8 mouse cellular contexts compared by ENCODE assay signal in genomic region chr10:59577871-59578801, GRCm38 (mm10). TPM values are rescaled to one million over a fixed set of nuclear protein-coding genes. Genes with fewer than 3 reads are reported as not detected.
DNase-seq lines count a peak whose midpoint lies in the region; ATAC-seq and TF ChIP-seq lines count a peak whose summit lies in the region.

No protein-coding gene starts in this region.

- 77% methylated on average over 12 of the region's 12 CpGs for WGBS in forebrain, embryonic 10.5 days
- 80% methylated on average over 12 of the region's 12 CpGs for WGBS in forebrain, embryonic 14.5 days
- 65% methylated on average over 12 of the region's 12 CpGs for WGBS in neural tube, embryonic 14.5 days

- DNase-seq in forebrain, embryonic 10.5 days (ENCODE audit: extremely low spot score, low spot score): no peak
- DNase-seq in forebrain, embryonic 14.5 days (ENCODE audit: low spot score): no peak
- peak; percentile 78 for DNase-seq in CH12.LX (ENCODE audit: extremely low read depth)
- DNase-seq in embryo, embryonic 10.5 days (ENCODE audit: low spot score): peak; percentile 74
- peak; percentile 25 to 28 for DNase-seq in heart, postnatal 14 days
- DNase-seq in liver: peak; percentile 29
- no peak for DNase-seq in layer of hippocampus, postnatal 36 days

- peaks cover 28% of the 10 kb centered on the region for H3K4me1 ChIP-seq in forebrain, embryonic 10.5 days
- no peaks in the 10 kb centered on the region for H3K4me1 ChIP-seq in forebrain, embryonic 14.5 days (ENCODE audit: control insufficient read depth, insufficient read depth, low read length)
- H3K4me1 ChIP-seq in CH12.LX (ENCODE audit: control insufficient read depth in 1 of 2, insufficient read depth in 2 of 2): peaks cover 14 to 36% of the 10 kb centered on the region in 2 experiments
- peaks cover 7% of the 10 kb centered on the region; the same call in 1 of the 2 replicates for H3K4me1 ChIP-seq in neural tube, embryonic 14.5 days (ENCODE audit: control insufficient read depth, insufficient read depth, low read length)

- no peak overlapping the region for H3K9ac ChIP-seq in forebrain, embryonic 14.5 days (ENCODE audit: low read length)
- no peak overlapping the region; the same call in 1 of the 2 replicates for H3K9ac ChIP-seq in CH12.LX (ENCODE audit: insufficient read depth, low read depth)
- H3K9ac ChIP-seq in neural tube, embryonic 14.5 days (replicated peaks; ENCODE audit: low read depth, low read length): no peak overlapping the region

- TF ChIP-seq RAD21 in CH12.LX (IDR thresholded peaks at IDR 0.05; ENCODE audit: low read depth, low read length): no peak

- TF ChIP-seq EP300 in CH12.LX (IDR thresholded peaks at IDR 0.05; ENCODE audit: low read length): peak; percentile 60

- TF ChIP-seq CTCF in CH12.LX (conservative IDR thresholded peaks at IDR 0.05 in 1 of 2, IDR thresholded peaks at IDR 0.05 in 1 of 2; ENCODE audit: low read depth in 2 of 2, low read length in 2 of 2): no peak

- in situ Hi-C loops in CH12.LX (cut with MboI; ENCODE audit: low pct_ligation_motif_present, low pct_unique_long_range_greater_than_20kb, low sequenced_read_pairs): no loop called here

- peak overlapping the region; percentile 44; the same call in 1 of the 2 replicates for H3K27ac ChIP-seq in forebrain, embryonic 10.5 days
- no peak overlapping the region for H3K27ac ChIP-seq in forebrain, embryonic 14.5 days (ENCODE audit: low read depth, low read length)
- H3K27ac ChIP-seq in CH12.LX (ENCODE audit: insufficient read depth, low read depth): peak overlapping the region; percentile 37; the same call in 1 of the 2 replicates
- peak overlapping the region; percentile 4; the same call in 1 of the 2 replicates for H3K27ac ChIP-seq in neural tube, embryonic 14.5 days (ENCODE audit: low read depth, low read length)

- peaks cover 15% of the 10 kb centered on the region for H3K36me3 ChIP-seq in forebrain, embryonic 10.5 days (replicated peaks)
- H3K36me3 ChIP-seq in forebrain, embryonic 14.5 days (ENCODE audit: control insufficient read depth, insufficient read depth, low read length): no peaks in the 10 kb centered on the region
- peaks cover 0 to 7% of the 10 kb centered on the region in 2 experiments for H3K36me3 ChIP-seq in CH12.LX (replicated peaks in 1 of 2; ENCODE audit: control insufficient read depth in 1 of 2, insufficient read depth in 1 of 2, low read length in 1 of 2)
- H3K36me3 ChIP-seq in neural tube, embryonic 14.5 days (ENCODE audit: control insufficient read depth, insufficient read depth, low read length): no peaks in the 10 kb centered on the region

- ATAC-seq in forebrain, embryonic 14.5 days: no peak
- no peak; the same call in 1 of the 2 replicates for ATAC-seq in neural tube, embryonic 14.5 days (ENCODE audit: low read depth)

- H3K27me3 ChIP-seq in forebrain, embryonic 10.5 days (ENCODE audit: poor library complexity, severe bottlenecking): no peaks in the 10 kb centered on the region
- no peaks in the 10 kb centered on the region for H3K27me3 ChIP-seq in forebrain, embryonic 14.5 days (replicated peaks; ENCODE audit: control insufficient read depth, insufficient read depth, low read length)
- no peaks in the 10 kb centered on the region for H3K27me3 ChIP-seq in CH12.LX (replicated peaks)
- H3K27me3 ChIP-seq in neural tube, embryonic 14.5 days (ENCODE audit: control insufficient read depth, insufficient read depth, low read length): no peaks in the 10 kb centered on the region

- H3K4me2 ChIP-seq in forebrain, embryonic 14.5 days (ENCODE audit: low read length): no peak overlapping the region
- peak overlapping the region; percentile 32; the same call in 1 of the 2 replicates for H3K4me2 ChIP-seq in CH12.LX (ENCODE audit: insufficient read depth, low read depth, poor library complexity, severe bottlenecking)
- no peak overlapping the region; the same call in 1 of the 2 replicates for H3K4me2 ChIP-seq in neural tube, embryonic 14.5 days (ENCODE audit: low read depth, low read length)

- no peaks in the 10 kb centered on the region; the same call in 1 of the 2 replicates for H3K79me2 ChIP-seq in CH12.LX (replicated peaks; ENCODE audit: control insufficient read depth, extremely low read depth, insufficient read depth, poor library complexity, severe bottlenecking)

- intact Hi-C loops in heart, postnatal 14 days (cut with DNase I): loop anchor here (5.0 kb wide), 1 partner anchor 39 kb away; the partner anchor contains the start of genes Gm10322 and Mcu

- peaks cover 16% of the 10 kb centered on the region for H3K9me3 ChIP-seq in forebrain, embryonic 10.5 days
- peaks cover 2% of the 10 kb centered on the region; the same call in 1 of the 2 replicates for H3K9me3 ChIP-seq in forebrain, embryonic 14.5 days (replicated peaks; ENCODE audit: control insufficient read depth, low read length)
- peaks cover 5% of the 10 kb centered on the region for H3K9me3 ChIP-seq in CH12.LX (replicated peaks; ENCODE audit: low read length)
- H3K9me3 ChIP-seq in neural tube, embryonic 14.5 days (ENCODE audit: control insufficient read depth, low read length): no peaks in the 10 kb centered on the region

- dilution Hi-C loops in CH12.LX (cut with MboI; ENCODE audit: extremely low pct_ligation_motif_present, extremely low pct_unique_long_range_greater_than_20kb, low sequenced_read_pairs): no loop called here

- no peak overlapping the region for H3K4me3 ChIP-seq in forebrain, embryonic 10.5 days
- H3K4me3 ChIP-seq in forebrain, embryonic 14.5 days (ENCODE audit: low read depth, low read length): no peak overlapping the region
- peak overlapping the region in 1 of 3 experiments; percentile 6 for H3K4me3 ChIP-seq in CH12.LX (replicated peaks in 1 of 3; ENCODE audit: low read depth in 2 of 3, low read length in 2 of 3, poor library complexity in 1 of 3)
- no peak overlapping the region for H3K4me3 ChIP-seq in neural tube, embryonic 14.5 days (ENCODE audit: low read depth, low read length)

- 0 out of 2 replicates have a peak, but pooled peaks have one; percentile 22 for TF ChIP-seq POLR2A in CH12.LX (IDR thresholded peaks at IDR 0.05; ENCODE audit: low read depth, low read length)

TF ChIP-seq in CH12.LX, 34 proteins besides CTCF, POLR2A, EP300 and RAD21 (continues in another document):
- peak; percentile 46; the same call in 1 of the 2 replicates for TF ChIP-seq IRF4 (IDR thresholded peaks at IDR 0.05; ENCODE audit: low read depth, low read length)
- peak; percentile 94 for TF ChIP-seq MYC (IDR thresholded peaks at IDR 0.05; ENCODE audit: low read depth, low read length)
- TF ChIP-seq SIN3A (IDR thresholded peaks at IDR 0.05; ENCODE audit: low read length): peak; percentile 50
- peak; percentile 25; the same call in 1 of the 2 replicates for TF ChIP-seq NELFE (IDR thresholded peaks at IDR 0.05; ENCODE audit: low read depth, low read length)
- no peak for TF ChIP-seq ZMIZ1 (IDR thresholded peaks at IDR 0.05; ENCODE audit: low read depth, low read length)
- no peak for TF ChIP-seq ZKSCAN1 (IDR thresholded peaks at IDR 0.05; ENCODE audit: borderline replicate concordance, low read depth, low read length)
- 0 out of 2 replicates have a peak, but pooled peaks have one; percentile 23 for TF ChIP-seq TCF12 (IDR thresholded peaks at IDR 0.05; ENCODE audit: low read depth, low read length)
- TF ChIP-seq ZNF384 (IDR thresholded peaks at IDR 0.05; ENCODE audit: low read depth, low read length): peak; percentile 73
- TF ChIP-seq GABPA (IDR thresholded peaks at IDR 0.05; ENCODE audit: insufficient replicate concordance, low read depth, low read length): no peak
- no peak for TF ChIP-seq KAT2A (IDR thresholded peaks at IDR 0.05; ENCODE audit: insufficient replicate concordance, low read length)
- TF ChIP-seq CHD1 (IDR thresholded peaks at IDR 0.05; ENCODE audit: low read depth, low read length): 0 out of 2 replicates have a peak, but pooled peaks have one; percentile 48
- no peak for TF ChIP-seq UBTF (IDR thresholded peaks at IDR 0.05; ENCODE audit: low read depth, low read length)
- 0 out of 2 replicates have a peak, but pooled peaks have one; percentile 33 for TF ChIP-seq ELF1 (IDR thresholded peaks at IDR 0.05; ENCODE audit: low read depth, low read length)
- peak; percentile 28; the same call in 1 of the 2 replicates for TF ChIP-seq MEF2A (IDR thresholded peaks at IDR 0.05; ENCODE audit: borderline replicate concordance, low read depth, low read length)
- no peak for TF ChIP-seq HCFC1 (IDR thresholded peaks at IDR 0.05; ENCODE audit: low read depth, low read length)
- 0 out of 2 replicates have a peak, but pooled peaks have one; percentile 25 for TF ChIP-seq BHLHE40 (IDR thresholded peaks at IDR 0.05; ENCODE audit: low read depth, low read length)
- TF ChIP-seq MAX (IDR thresholded peaks at IDR 0.05; ENCODE audit: low read length): peak; percentile 93
- no peak for TF ChIP-seq MAZ (IDR thresholded peaks at IDR 0.05; ENCODE audit: low read depth, low read length)
- no peak for TF ChIP-seq ZC3H11A (IDR thresholded peaks at IDR 0.05; ENCODE audit: low read depth, low read length)
- peak; percentile 67; the same call in 1 of the 2 replicates for TF ChIP-seq MAFK (IDR thresholded peaks at IDR 0.05; ENCODE audit: insufficient replicate concordance, low read length)
- TF ChIP-seq RCOR1 (conservative IDR thresholded peaks at IDR 0.05; ENCODE audit: low read depth, low read length): no peak
- TF ChIP-seq NRF1 (IDR thresholded peaks at IDR 0.05; ENCODE audit: low read depth, low read length): no peak

RNA-seq across cellular contexts. Expression of gene Gm10322, which starts 37.7 kb away (rescaled TPM):
- polyA plus RNA-seq in forebrain, embryonic 10.5 days (2016; fragmentation: Nextera tagmentation; extraction: Ambion mirVana): not detected in 2 replicates
- not detected in 2 replicates for polyA plus RNA-seq in forebrain, embryonic 14.5 days (2014; fragmentation: Nextera tagmentation; extraction: Ambion mirVana)
- total RNA-seq in CH12.LX (2012; rRNA removed) (0.63 TPM in 1 of 2 replicates, not detected in the other), CH12.LX (2014; rRNA removed) (not detected in 2 replicates)
- not detected in 2 replicates for polyA plus RNA-seq in CH12.LX (2012; ENCODE audit: insufficient read length, low read depth)
- total RNA-seq in heart, postnatal 14 days (2021): not detected
- not detected in 2 replicates for polyA plus RNA-seq in neural tube, embryonic 14.5 days (2014; fragmentation: Nextera tagmentation; extraction: Ambion mirVana)
- total RNA-seq in layer of hippocampus, postnatal 36 days (2021): not detected

RNA-seq across cellular contexts. Expression of gene Mcu, which starts 38.4 kb away (rescaled TPM):
- polyA plus RNA-seq in forebrain, embryonic 10.5 days (2016; fragmentation: Nextera tagmentation; extraction: Ambion mirVana): 19.0 and 19.1 TPM in 2 replicates
- 19.5 and 23.2 TPM in 2 replicates for polyA plus RNA-seq in forebrain, embryonic 14.5 days (2014; fragmentation: Nextera tagmentation; extraction: Ambion mirVana)
- total RNA-seq in CH12.LX (2012; rRNA removed): 4.8 and 5.3 TPM in 2 replicates
- total RNA-seq in CH12.LX (2014; rRNA removed): 4.8 and 5.7 TPM in 2 replicates
- 3.5 and 4.9 TPM in 2 replicates for polyA plus RNA-seq in CH12.LX (2012; ENCODE audit: insufficient read length, low read depth)
- 10 to 100 TPM; 22.0 to 22.8 TPM for total RNA-seq in heart, postnatal 14 days (2021)
- 44.3 and 53.0 TPM in 2 replicates for polyA plus RNA-seq in neural tube, embryonic 14.5 days (2014; fragmentation: Nextera tagmentation; extraction: Ambion mirVana)
- 10 to 100 TPM; 48.7 to 50.2 TPM for total RNA-seq in layer of hippocampus, postnatal 36 days (2021)

Comparison
In these comparisons a context has a peak if more than half of its experiments do, and no peak if none do; other contexts are left out.
1. DNase-seq: peak in CH12.LX (single experiment), embryo, embryonic 10.5 days (single experiment), heart, postnatal 14 days (2 of 2) and liver (single experiment); none in forebrain, embryonic 10.5 days (single experiment), forebrain, embryonic 14.5 days (single experiment) and layer of hippocampus, postnatal 36 days (0 of 2).